Mouse (Mus musculus): Measurements from ENCODE around the gene Rnf216. TPM values are rescaled to one million over a fixed set of nuclear protein-coding genes. Genes with fewer than 3 reads are reported as not detected.

Gene Rnf216
- polyA plus RNA-seq (2014; fragmentation: Illumina TruSeq; extraction: RNeasy Lipid Tissue Mini Kit (QIAGEN cat#74804)), result 63.6 TPM

GRCm38 (mm10) chr5:143112281-143113246 lies at the start of gene Rnf216:
TSS of gene Rnf216 (minus strand) at chr5:143112994.

DNA sequence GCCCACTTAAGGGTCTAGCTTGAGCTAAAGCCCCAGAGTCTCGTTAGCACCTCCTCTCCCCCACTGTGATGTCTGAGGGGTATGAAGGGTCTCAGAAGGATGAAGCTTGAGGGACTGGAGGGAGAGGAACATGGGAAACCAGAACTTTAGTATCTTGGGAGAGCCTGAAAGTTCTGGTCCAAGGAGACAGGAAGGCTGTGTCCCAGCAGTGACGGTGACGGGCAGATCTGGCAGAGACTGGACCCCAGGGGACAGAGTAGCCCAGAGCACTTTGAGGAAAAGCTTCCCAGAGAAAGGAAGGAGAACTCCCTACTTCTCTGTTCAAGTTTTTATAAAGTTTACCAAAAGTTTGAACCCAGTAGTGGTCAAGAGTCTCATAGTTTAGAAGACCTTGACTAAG lies 34.7 kb upstream of the Rnf216 start, which contains the start of gene Olfr718-ps1:
Gene Olfr718-ps1, minus strand, starts transcription at position 101 of the 400 bp plus-strand sequence.

DNA sequence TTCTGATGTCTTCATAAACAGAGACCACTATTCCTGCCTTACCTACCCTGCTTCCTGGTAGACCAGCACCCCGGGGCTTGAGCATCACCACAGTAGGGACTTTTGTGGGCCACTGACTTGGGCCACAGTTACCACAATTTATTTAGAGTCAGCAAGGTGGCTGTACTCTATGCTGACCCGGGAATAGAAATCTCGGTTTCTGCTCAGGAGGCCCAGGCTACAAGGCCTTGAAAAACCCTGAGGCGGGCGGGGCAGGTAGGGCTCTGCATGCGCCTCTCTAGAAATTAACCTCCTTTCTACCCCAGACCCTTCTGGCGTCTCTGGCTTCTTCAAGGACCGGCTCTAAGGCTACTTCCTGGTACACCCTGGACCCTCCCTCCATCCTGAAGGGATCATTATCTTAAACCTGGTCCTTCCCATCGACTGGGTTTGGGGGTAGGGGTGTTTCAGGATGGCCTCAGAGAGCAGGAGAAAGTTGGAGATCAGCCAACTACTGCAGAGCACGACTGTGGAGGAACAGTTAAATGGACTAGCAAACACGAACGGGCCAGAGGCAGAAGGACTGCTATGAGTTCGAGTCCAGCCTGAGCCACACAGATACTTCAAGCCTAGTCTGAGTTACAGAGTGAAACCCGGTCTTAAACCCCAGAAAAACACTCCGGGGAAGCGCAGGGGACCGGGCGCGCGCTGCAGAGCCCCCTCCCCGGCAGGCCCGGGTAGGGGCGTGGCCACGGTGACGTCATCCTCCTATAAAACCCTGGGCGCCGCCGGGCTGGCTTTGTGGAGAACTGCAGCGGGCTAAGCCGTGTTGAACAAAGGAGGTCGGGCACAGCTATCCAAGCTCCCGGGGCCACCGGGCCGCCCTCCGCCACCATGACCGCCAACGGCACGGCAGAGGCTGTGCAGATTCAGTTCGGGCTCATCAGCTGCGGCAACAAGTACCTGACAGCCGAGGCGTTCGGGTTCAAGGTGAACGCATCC lies 152.9 kb downstream of the Rnf216 start, which contains the start of gene Fscn1:
Gene Fscn1, plus strand, starts transcription at position 768 of the 981 bp plus-strand sequence.

Other genes with a start within 250 kb of the Rnf216 start
- gene Fbxl18, start 217.6 kb downstream of the Rnf216 start, polyA plus RNA-seq (2014; fragmentation: Illumina TruSeq; extraction: RNeasy Lipid Tissue Mini Kit (QIAGEN cat#74804)), result 2.3 TPM
- 3,087 TPM for gene Actb, start 206.2 kb downstream of the Rnf216 start, polyA plus RNA-seq (2014; fragmentation: Illumina TruSeq; extraction: RNeasy Lipid Tissue Mini Kit (QIAGEN cat#74804))
- gene Fscn1, start 152.7 kb downstream of the Rnf216 start, polyA plus RNA-seq (2014; fragmentation: Illumina TruSeq; extraction: RNeasy Lipid Tissue Mini Kit (QIAGEN cat#74804)), result 4.0 TPM
- not detected for gene Olfr718-ps1, start 34.6 kb upstream of the Rnf216 start, polyA plus RNA-seq (2014; fragmentation: Illumina TruSeq; extraction: RNeasy Lipid Tissue Mini Kit (QIAGEN cat#74804))
- gene Rbak, start 67.8 kb upstream of the Rnf216 start, polyA plus RNA-seq (2014; fragmentation: Illumina TruSeq; extraction: RNeasy Lipid Tissue Mini Kit (QIAGEN cat#74804)), result 15.2 TPM
- not detected for gene Spdye4b, start 68.0 kb upstream of the Rnf216 start, polyA plus RNA-seq (2014; fragmentation: Illumina TruSeq; extraction: RNeasy Lipid Tissue Mini Kit (QIAGEN cat#74804))
- gene Spdye4a, start 113.9 kb upstream of the Rnf216 start, polyA plus RNA-seq (2014; fragmentation: Illumina TruSeq; extraction: RNeasy Lipid Tissue Mini Kit (QIAGEN cat#74804)), result not detected
- gene Zfp12, start 122.2 kb upstream of the Rnf216 start, polyA plus RNA-seq (2014; fragmentation: Illumina TruSeq; extraction: RNeasy Lipid Tissue Mini Kit (QIAGEN cat#74804)), result 16.9 TPM
- gene Zfp316, start 157.0 kb upstream of the Rnf216 start, polyA plus RNA-seq (2014; fragmentation: Illumina TruSeq; extraction: RNeasy Lipid Tissue Mini Kit (QIAGEN cat#74804)), result 2.2 TPM
- 0.14 TPM for gene Zfp853, start 180.6 kb upstream of the Rnf216 start, polyA plus RNA-seq (2014; fragmentation: Illumina TruSeq; extraction: RNeasy Lipid Tissue Mini Kit (QIAGEN cat#74804))
- gene E130309D02Rik, start 202.4 kb upstream of the Rnf216 start, polyA plus RNA-seq (2014; fragmentation: Illumina TruSeq; extraction: RNeasy Lipid Tissue Mini Kit (QIAGEN cat#74804)), result 1.7 TPM
- 8.1 TPM for gene Zdhhc4, start 216.3 kb upstream of the Rnf216 start, polyA plus RNA-seq (2014; fragmentation: Illumina TruSeq; extraction: RNeasy Lipid Tissue Mini Kit (QIAGEN cat#74804))
- gene Grid2ip, start 244.3 kb upstream of the Rnf216 start, polyA plus RNA-seq (2014; fragmentation: Illumina TruSeq; extraction: RNeasy Lipid Tissue Mini Kit (QIAGEN cat#74804)), result not detected